Mouse (Mus musculus) CD4-positive, CD25-positive, alpha-beta regulatory T cell, adult 2 months (primary cell): Measurements from ENCODE around the gene Map3k3.

Experiments used
- DNase-seq: peaks from one replicate; pipeline ENCODE4 v3.0.0-alpha.2; 2012; ENCODE audit warnings: low read depth, low spot score

Map3k3 gene

GRCm38 (mm10) chr11:106158081-106158929 lies 73.9 kb downstream of the Map3k3 start:
- DNase-seq: peak; percentile 87

- no peak for DNase-seq
These were observed 74.5 kb downstream of the Map3k3 start for GRCm38 (mm10) chr11:106158930-106159215.

GRCm38 (mm10) chr11:106159216-106159920 lies 75.0 kb downstream of the Map3k3 start:
- DNase-seq: peak; percentile 92

GRCm38 (mm10) chr11:106159921-106160840 lies 75.8 kb downstream of the Map3k3 start:
- peak; percentile 86 for DNase-seq

DNA sequence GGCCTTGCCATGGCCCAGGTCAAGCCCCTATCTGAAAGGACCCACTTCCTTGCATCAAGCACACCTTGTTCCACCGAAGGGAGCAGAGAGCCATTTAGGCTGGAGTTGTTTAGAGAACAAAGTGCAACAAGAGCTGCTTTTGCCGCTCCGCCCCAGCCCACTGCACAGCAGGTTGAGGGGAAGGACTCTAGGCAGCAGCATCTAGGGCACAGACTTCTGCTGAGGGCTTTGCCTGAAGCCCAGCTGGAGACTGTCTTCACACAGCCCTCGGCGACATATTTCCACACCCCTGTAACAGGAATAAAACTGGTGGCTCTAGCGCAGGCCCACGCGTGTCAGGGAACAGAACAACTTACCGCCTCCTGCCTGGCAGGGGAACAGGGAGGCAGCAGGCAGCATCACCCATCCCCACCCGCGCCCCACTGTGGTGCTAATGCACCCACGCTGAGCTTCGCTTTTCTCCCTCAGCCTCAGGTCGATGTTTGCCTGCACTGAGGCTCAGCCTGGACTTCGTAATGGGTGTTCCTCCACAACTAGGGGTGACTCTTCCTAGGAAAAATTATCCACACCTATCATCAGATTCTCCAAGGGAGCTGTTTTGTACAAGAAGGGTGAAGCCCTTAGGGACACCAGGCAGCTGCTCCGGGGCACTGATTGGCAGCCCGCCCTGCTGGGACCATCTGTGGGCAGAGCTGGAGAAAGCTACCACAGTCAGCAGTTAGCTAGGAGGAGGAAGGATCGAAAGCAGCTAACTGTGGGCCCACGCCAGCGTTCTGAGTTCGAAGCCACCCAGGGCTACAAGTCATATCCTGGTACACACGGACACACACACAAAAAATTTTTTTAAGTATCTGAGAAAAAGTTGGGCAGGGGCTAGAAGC lies 76.7 kb downstream of the Map3k3 start, which contains the start of the genes Gm10840 and Limd2:
TSS of gene Gm10840 (plus strand) at position 10 of the 881 bp plus-strand sequence.
TSS of gene Limd2 (minus strand) at position 20 of the 881 bp plus-strand sequence.
- peak; percentile 76 for DNase-seq

- DNase-seq: no peak
These were observed 77.8 kb downstream of the Map3k3 start for GRCm38 (mm10) chr11:106162237-106162636.

DNA sequence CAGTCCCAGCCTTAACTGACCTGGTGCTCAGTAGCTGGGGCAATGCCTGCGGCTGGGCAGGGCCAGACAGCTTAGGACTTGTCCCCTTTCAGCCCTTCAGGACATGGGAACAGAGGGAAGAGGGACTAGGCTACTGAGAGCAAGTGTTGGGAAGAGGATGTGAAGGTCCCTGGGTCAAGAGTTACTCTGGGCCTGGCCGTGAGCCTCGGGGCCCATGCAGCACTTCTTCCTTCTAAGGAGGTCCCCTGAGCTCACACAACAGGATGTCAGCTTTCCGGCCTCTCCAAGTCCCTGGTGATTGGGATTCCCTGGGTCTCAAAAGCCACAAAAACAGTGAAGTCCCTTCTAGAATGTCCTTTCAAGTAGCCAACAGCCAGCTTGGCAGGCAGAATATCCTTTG lies 79.1 kb downstream of the Map3k3 start:
- DNase-seq: no peak

GRCm38 (mm10) chr11:106164601-106165180 lies 80.3 kb downstream of the Map3k3 start:
- DNase-seq: no peak

DNA sequence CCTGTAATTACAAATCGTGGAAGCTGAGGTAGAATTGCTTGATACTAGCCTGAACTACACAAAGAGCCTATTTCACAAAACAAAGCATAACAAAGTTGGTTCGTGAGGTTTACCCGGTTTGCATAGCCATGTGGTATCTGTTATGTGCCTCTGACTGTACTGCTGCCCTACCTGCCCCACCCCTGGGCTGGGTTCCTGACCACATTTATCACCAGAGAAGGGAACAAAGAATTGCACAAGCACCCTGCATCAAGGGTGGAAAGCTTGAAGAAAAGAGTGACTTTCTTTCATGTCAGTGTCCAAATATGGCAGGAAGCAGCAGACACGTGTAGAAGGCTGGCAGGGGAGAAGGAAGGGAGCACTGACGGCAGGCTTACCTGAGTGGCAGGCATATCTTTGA lies 83.0 kb downstream of the Map3k3 start:
- DNase-seq: peak; percentile 82

GRCm38 (mm10) chr11:106170807-106171206 lies 86.4 kb downstream of the Map3k3 start:
- DNase-seq: peak; percentile 89

GRCm38 (mm10) chr11:106173228-106173627 lies 88.8 kb downstream of the Map3k3 start:
- DNase-seq: no peak

GRCm38 (mm10) chr11:106174372-106174771 lies 90.0 kb downstream of the Map3k3 start:
- DNase-seq: no peak

- no peak for DNase-seq
These were observed 90.7 kb downstream of the Map3k3 start for GRCm38 (mm10) chr11:106175081-106175480.

GRCm38 (mm10) chr11:106176372-106176771 lies 92.0 kb downstream of the Map3k3 start:
- no peak for DNase-seq

GRCm38 (mm10) chr11:106178036-106178782 lies 93.8 kb downstream of the Map3k3 start:
- DNase-seq: no peak

GRCm38 (mm10) chr11:106179711-106180448 lies 95.5 kb downstream of the Map3k3 start:
- DNase-seq: no peak

GRCm38 (mm10) chr11:106180449-106180801 lies 96.0 kb downstream of the Map3k3 start:
- DNase-seq: no peak

DNA sequence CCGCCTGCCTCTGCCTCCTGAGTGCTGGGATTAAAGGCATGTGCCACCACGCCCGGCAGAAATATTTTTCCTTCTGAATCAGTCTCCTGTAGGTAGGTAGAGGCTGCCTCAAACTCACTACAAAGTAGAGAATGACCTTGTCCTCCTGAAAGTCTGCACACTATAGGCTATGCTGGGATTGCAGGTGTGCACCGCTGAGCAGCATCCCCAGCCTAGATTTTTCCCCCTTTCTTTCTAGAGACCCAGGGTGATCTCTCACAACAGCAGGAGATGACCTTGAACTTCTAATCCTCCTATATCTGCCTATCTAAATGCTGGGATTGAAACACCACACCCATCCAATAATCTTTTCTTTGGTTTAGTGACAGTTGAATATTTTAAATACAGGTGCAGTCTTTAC lies 102.9 kb downstream of the Map3k3 start:
- DNase-seq: no peak

DNA sequence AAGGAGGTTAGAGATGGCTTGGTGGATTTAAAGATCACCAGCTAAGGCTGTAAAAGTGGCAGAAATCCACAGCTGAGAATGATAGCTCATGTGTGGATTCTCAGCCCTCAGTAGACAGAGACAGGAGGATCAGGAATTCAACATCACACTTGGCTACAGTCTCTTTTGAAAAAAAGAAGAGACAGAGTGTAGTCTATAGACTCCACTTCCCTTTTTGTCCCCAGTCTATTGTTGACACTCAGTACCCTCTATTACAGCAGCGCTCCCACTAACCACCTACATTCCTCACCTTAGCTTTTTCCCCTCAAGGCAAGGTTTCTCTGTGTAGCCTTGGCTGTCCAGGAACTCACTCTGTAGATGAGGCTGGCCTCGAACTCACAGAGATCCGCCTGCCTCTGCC lies 107.3 kb downstream of the Map3k3 start:
- DNase-seq: no peak
